Mouse (Mus musculus) heart, adult 2 months (tissue): Measurements from ENCODE around the gene Cd44.

Experiments
- CTCF ChIP-seq: fragments of 200-600 bp; IDR thresholded peaks from 2 replicates; pipeline ENCODE4 v1.8.1; 2022; ENCODE audit warnings: antibody characterized with exemption, mild to moderate bottlenecking, moderate library complexity
- POLR2A ChIP-seq: fragments of 200-500 bp; IDR thresholded peaks from 2 replicates; pipeline ENCODE4 v1.6.1; 2011; ENCODE audit warnings: mild to moderate bottlenecking, low read depth, low read length, control low read depth; ENCODE audit not compliant: insufficient read depth

- TF ChIP-seq CTCF (no peak), POLR2A (no peak)
These were observed 20.6 kb upstream of the Cd44 start for GRCm38 (mm10) chr2:102922066-102922465.
